Mouse (Mus musculus) lung, adult 2 months (tissue): ENCODE data around the gene Gm49369.

Experiments
- CTCF ChIP-seq: fragments of 200-500 bp; IDR thresholded peaks from 2 replicates; pipeline ENCODE4 v1.5.1; 2011; ENCODE audit warnings: mild to moderate bottlenecking, low read length, control low read depth; ENCODE audit not compliant: insufficient read depth
- POLR2A ChIP-seq: fragments of 200-500 bp; IDR thresholded peaks from 2 replicates; pipeline ENCODE4 v1.6.1; 2011; ENCODE audit warnings: low read depth, mild to moderate bottlenecking, control low read depth, low read length, borderline replicate concordance; ENCODE audit errors: extremely low read depth

GRCm38 (mm10) chr7:142394261-142395190 is 12.1 kb upstream of the Gm49369 start:
- no peak for TF ChIP-seq CTCF
- no peak for TF ChIP-seq POLR2A
